Mouse (Mus musculus) testis, adult 2 months (tissue): ENCODE measurements around the gene Tesk2.

Experiments used
- CTCF ChIP-seq: fragments of 200-500 bp; IDR thresholded peaks from 2 replicates; pipeline ENCODE4 v1.5.1; 2012; ENCODE audit warnings: low read depth, mild to moderate bottlenecking, inconsistent platforms, low read length, moderate library complexity; ENCODE audit not compliant: control insufficient read depth, insufficient read depth, insufficient replicate concordance
- POLR2A ChIP-seq: fragments of 200-500 bp; IDR thresholded peaks from 2 replicates; pipeline ENCODE4 v1.6.1; 2012; ENCODE audit warnings: low read depth, mild to moderate bottlenecking, inconsistent platforms, low read length, moderate library complexity; ENCODE audit not compliant: control insufficient read depth

- TF ChIP-seq POLR2A (no peak), CTCF (no peak)
These were observed 27.0 kb upstream of the Tesk2 start for GRCm38 (mm10) chr4:116693785-116694184.
